Mouse (Mus musculus) bone marrow macrophage, adult 2 months (primary cell): ENCODE data around the gene Srd5a3.

Experiments used
- CTCF ChIP-seq: IDR thresholded peaks from 2 replicates; pipeline ENCODE4 v1.5.1; 2012; ENCODE audit warnings: low read depth, mild to moderate bottlenecking, low read length, moderate library complexity
- POLR2A ChIP-seq: IDR thresholded peaks from 2 replicates; pipeline ENCODE4 v1.6.1; 2012; ENCODE audit warnings: mild to moderate bottlenecking, low read depth, low read length, borderline replicate concordance

DNA sequence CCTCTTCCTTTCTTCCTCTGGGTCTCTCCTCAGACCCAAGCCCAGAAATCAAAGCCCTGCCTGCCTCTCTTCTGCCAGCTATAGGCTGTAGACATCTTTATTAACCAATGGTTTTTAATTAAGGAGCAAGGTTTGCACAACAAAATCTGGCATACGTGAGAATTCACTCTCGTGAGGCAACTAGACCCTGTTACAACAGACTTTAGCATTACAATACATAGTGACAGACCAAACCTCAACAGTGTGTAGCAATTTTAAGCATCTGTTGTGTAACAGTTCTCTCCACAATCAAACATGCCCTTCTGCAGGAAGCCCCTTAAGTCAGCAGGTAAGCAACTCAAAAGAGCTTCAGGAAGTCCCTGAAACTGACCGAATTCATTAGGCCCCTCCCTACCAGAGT is 3.8 kb upstream of the Srd5a3 start:
- TF ChIP-seq POLR2A (no peak), CTCF (no peak)
